Mouse (Mus musculus): Measurements from ENCODE around the gene Acot11.

DNA sequence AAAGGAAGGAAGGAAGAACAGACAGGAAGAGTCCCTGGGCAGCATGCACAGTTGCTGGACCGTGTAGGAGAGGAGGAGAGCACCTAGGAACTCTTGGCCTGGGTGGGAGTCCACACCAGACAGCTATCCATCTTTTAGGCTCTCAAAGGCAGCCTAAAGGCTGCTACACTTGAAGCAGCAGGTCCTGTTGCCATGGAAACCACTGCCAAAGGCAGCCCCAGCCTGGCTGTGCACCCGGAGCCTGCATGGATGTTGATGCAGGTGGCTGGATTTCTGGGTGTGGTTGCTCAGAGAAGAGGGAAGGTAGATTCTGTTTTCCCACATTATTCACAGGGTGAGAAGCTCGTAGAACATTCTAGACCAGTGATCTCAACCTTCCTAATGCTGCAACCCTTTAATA lies 27.8 kb downstream of the Acot11 start:
- TF ChIP-seq CTCF (IDR thresholded peaks at IDR 0.05; ENCODE audit: low read depth) (no peak), EP300 (optimal IDR thresholded peaks at IDR 0.05) (no peak)
